Mouse (Mus musculus) gastrocnemius, postnatal 10 days (tissue): ENCODE data around the gene Prkch. TPM values are rescaled to one million over a fixed set of nuclear protein-coding genes. Genes with fewer than 3 reads are reported as not detected.

Experiments used
- total RNA-seq, 2 experiments: library from RNA; stranded (reverse); gene quantifications; 2 replicates each; pipeline ENCODE4 v1.2.3; 2021

Gene Prkch
- total RNA-seq, 2 experiments from 2014 or later: 10.8 to 13.0 TPM

Other genes with a start within 250 kb of the Prkch start
- 1 to 10 TPM; 1.2 to 1.4 TPM for gene Tmem30b, start 38.4 kb upstream of the Prkch start, total RNA-seq